In the genomic region with DNA sequence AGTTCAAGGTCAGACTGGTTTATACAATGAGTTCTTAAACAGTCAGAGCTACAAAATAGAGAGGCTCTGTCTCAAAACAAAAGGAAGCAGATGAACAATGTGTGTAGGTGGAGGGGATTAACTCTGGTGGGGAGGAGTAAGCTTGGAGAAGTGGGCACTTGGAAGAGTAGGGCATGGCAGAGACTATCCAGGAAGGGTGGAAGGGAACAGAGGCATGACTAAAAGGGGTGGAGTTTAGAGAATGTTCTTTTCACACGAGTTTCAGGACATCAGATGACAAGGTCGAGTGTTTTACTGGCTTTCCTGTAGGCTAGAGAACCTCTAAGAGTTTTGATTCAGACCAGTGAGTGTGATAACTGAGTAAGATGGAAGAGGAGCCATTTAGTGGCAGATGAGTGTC, we compare ENCODE assay signal across 21 mouse cellular contexts. TPM values are rescaled to one million over a fixed set of nuclear protein-coding genes. Genes with fewer than 3 reads are reported as not detected.
A peak's percentile ranks its signal among the peaks of the same experiment; 100 is the strongest.
DNase-seq lines count a peak whose midpoint lies in the region; ATAC-seq and TF ChIP-seq lines count a peak whose summit lies in the region.
"Had no signal": no experiment of that assay in that cellular context is flagged by ENCODE, and none has a peak within 500 bp of the region (broad histone marks: within the 10 kb centered on the region; RNA-seq: fewer than 3 reads in every experiment).

No protein-coding gene starts in this region.

- peaks cover 9% of the 10 kb centered on the region; the same call in 1 of the 2 replicates for H3K4me1 ChIP-seq in kidney, embryonic 16.5 days (ENCODE audit: insufficient read depth, low read length)
- no peaks in the 10 kb centered on the region for H3K4me1 ChIP-seq in lung, postnatal 0 days (ENCODE audit: insufficient read depth, low read depth, low read length)
- H3K4me1 ChIP-seq: embryonic facial prominence, embryonic 15.5 days; hindbrain, embryonic 13.5 days; limb, embryonic 13.5 days had no signal

- no peak overlapping the region for H3K4me2 ChIP-seq in kidney, embryonic 16.5 days (replicated peaks; ENCODE audit: low read depth, low read length)
- no peak overlapping the region for H3K4me2 ChIP-seq in lung, postnatal 0 days (replicated peaks; ENCODE audit: low read depth, low read length)
- H3K4me2 ChIP-seq: embryonic facial prominence, embryonic 15.5 days; hindbrain, embryonic 13.5 days; limb, embryonic 13.5 days; liver, embryonic 12.5 days had no signal

- peak overlapping the region; percentile 35; the same call in 1 of the 2 replicates for H3K27ac ChIP-seq in gastrocnemius, adult 2 months
- H3K27ac ChIP-seq in kidney, embryonic 16.5 days (ENCODE audit: low read length) = peak overlapping the region; percentile 7; the same call in 1 of the 2 replicates
- H3K27ac ChIP-seq in lung, postnatal 0 days (ENCODE audit: low read length) = peak overlapping the region; percentile 64; the same call in 1 of the 2 replicates
- H3K27ac ChIP-seq: embryonic facial prominence, embryonic 15.5 days; hindbrain, embryonic 13.5 days; limb, embryonic 13.5 days; liver, embryonic 12.5 days; stomach, postnatal 0 days had no signal

- no peak; the same call in none of the 2 replicates for TF ChIP-seq EP300 in lung, postnatal 0 days (IDR thresholded peaks at IDR 0.05)

- H3K9me3 ChIP-seq in kidney, embryonic 16.5 days (ENCODE audit: low read length) = no peaks in the 10 kb centered on the region
- no peaks in the 10 kb centered on the region for H3K9me3 ChIP-seq in lung, postnatal 0 days (ENCODE audit: low read length)
- H3K9me3 ChIP-seq: embryonic facial prominence, embryonic 15.5 days; G1E; hindbrain, embryonic 13.5 days; limb, embryonic 13.5 days; liver, embryonic 12.5 days had no signal

- H3K27me3 ChIP-seq in kidney, embryonic 16.5 days (ENCODE audit: insufficient read depth, low read length) = no peaks in the 10 kb centered on the region
- H3K27me3 ChIP-seq in lung, postnatal 0 days (replicated peaks; ENCODE audit: insufficient read depth, low read length) = no peaks in the 10 kb centered on the region
- H3K27me3 ChIP-seq: embryonic facial prominence, embryonic 15.5 days; hindbrain, embryonic 13.5 days; limb, embryonic 13.5 days; liver, embryonic 12.5 days; Patski had no signal

- no peak for TF ChIP-seq CTCF in gastrocnemius, adult 2 months (IDR thresholded peaks at IDR 0.05)
- TF ChIP-seq CTCF in lung, postnatal 0 days (IDR thresholded peaks at IDR 0.05) = no peak

- no peak overlapping the region for H3K4me3 ChIP-seq in gastrocnemius, adult 2 months
- no peak overlapping the region for H3K4me3 ChIP-seq in kidney, embryonic 16.5 days (ENCODE audit: low read length)
- no peak overlapping the region for H3K4me3 ChIP-seq in lung, postnatal 0 days (ENCODE audit: low read depth, low read length)
- H3K4me3 ChIP-seq: embryonic facial prominence, embryonic 15.5 days; hindbrain, embryonic 13.5 days; limb, embryonic 13.5 days; liver, embryonic 12.5 days had no signal

- no peaks in the 10 kb centered on the region for H3K36me3 ChIP-seq in kidney, embryonic 16.5 days (ENCODE audit: insufficient read depth, low read length)
- H3K36me3 ChIP-seq in lung, postnatal 0 days (ENCODE audit: insufficient read depth, low read length) = no peaks in the 10 kb centered on the region
- H3K36me3 ChIP-seq: embryonic facial prominence, embryonic 15.5 days; G1E; hindbrain, embryonic 13.5 days; limb, embryonic 13.5 days; liver, embryonic 12.5 days had no signal

- no peak for DNase-seq in gastrocnemius, adult 2 months
- DNase-seq in gastrocnemius, adult 8-10 months (ENCODE audit: low spot score in 2 of 2) = no peak
- DNase-seq in kidney, adult 8-10 months = no peak
- peak; percentile 60 for DNase-seq in lung, postnatal 0 days (ENCODE audit: low spot score)
- DNase-seq in lung, postnatal 4 days = no peak
- no peak for DNase-seq in frontal cortex, postnatal 14 days (ENCODE audit: low spot score in 2 of 2)
- DNase-seq: adrenal gland, postnatal 36 days; cerebellum, adult 9-11 months; gastrocnemius, postnatal 14 days; layer of hippocampus, adult 9-11 months; midbrain, embryonic 14.5 days had no signal

- 21% methylated on average over 2 of the region's 2 CpGs for WGBS in kidney, embryonic 16.5 days
- 7% methylated on average over 2 of the region's 2 CpGs for WGBS in lung, postnatal 0 days

- intact Hi-C loops in gastrocnemius, adult 2 months (cut with DNase I) = no loop called here

- H3K9ac ChIP-seq in kidney, embryonic 16.5 days (replicated peaks; ENCODE audit: low read length) = no peak overlapping the region
- H3K9ac ChIP-seq in lung, postnatal 0 days (replicated peaks; ENCODE audit: low read depth) = no peak overlapping the region
- H3K9ac ChIP-seq: embryonic facial prominence, embryonic 15.5 days; hindbrain, embryonic 13.5 days; limb, embryonic 13.5 days; liver, embryonic 12.5 days had no signal

- ATAC-seq in kidney, embryonic 16.5 days (ENCODE audit: low FRiP score, low TSS enrichment) = no peak
- peak; percentile 47 for ATAC-seq in lung, postnatal 0 days
- ATAC-seq: activated CD4-positive, CD25-positive, alpha-beta regulatory T cell, adult 4 months; forebrain, embryonic 14.5 days; liver, embryonic 12.5 days; Patski had no signal

RNA-seq across cellular contexts. Expression of gene Fam117b, which starts 5.1 kb away (rescaled TPM):
- 1 to 10 TPM; 4.4 to 9.3 TPM for total RNA-seq in gastrocnemius, adult 2 months (2021)
- total RNA-seq in gastrocnemius, adult 8-10 months (2022) = 1 to 10 TPM; 4.1 to 5.9 (median 5.1) TPM
- polyA plus RNA-seq in kidney, embryonic 16.5 days (2015; fragmentation: Nextera tagmentation; extraction: Ambion mirVana) = 8.0 and 8.3 TPM in 2 replicates
- polyA plus RNA-seq in lung, postnatal 0 days (2015; fragmentation: Nextera tagmentation; extraction: Ambion mirVana) = 12.5 and 12.7 TPM in 2 replicates

Comparison
In these comparisons a context has a peak if more than half of its experiments do, and no peak if none do; other contexts are left out.
1. H3K27ac ChIP-seq: peak in every context shown above with its lines; median percentile 64 in lung, postnatal 0 days; 35 in gastrocnemius, adult 2 months; 7 in kidney, embryonic 16.5 days.